Mouse (Mus musculus): ENCODE results near the gene Alms1. TPM values are rescaled to one million over a fixed set of nuclear protein-coding genes. Genes with fewer than 3 reads are reported as not detected.
"Not testable (repeated sequence)": the region's sequence is repeated elsewhere in the genome, so short reads cannot be mapped to it uniquely, and the experiment has no call there.

The Alms1 gene
- total RNA-seq (2021) = 1 to 10 TPM; 1.3 TPM
- long read RNA-seq, experiment 1 = 0 reads
- long read RNA-seq, experiment 2 = 0 reads

DNA sequence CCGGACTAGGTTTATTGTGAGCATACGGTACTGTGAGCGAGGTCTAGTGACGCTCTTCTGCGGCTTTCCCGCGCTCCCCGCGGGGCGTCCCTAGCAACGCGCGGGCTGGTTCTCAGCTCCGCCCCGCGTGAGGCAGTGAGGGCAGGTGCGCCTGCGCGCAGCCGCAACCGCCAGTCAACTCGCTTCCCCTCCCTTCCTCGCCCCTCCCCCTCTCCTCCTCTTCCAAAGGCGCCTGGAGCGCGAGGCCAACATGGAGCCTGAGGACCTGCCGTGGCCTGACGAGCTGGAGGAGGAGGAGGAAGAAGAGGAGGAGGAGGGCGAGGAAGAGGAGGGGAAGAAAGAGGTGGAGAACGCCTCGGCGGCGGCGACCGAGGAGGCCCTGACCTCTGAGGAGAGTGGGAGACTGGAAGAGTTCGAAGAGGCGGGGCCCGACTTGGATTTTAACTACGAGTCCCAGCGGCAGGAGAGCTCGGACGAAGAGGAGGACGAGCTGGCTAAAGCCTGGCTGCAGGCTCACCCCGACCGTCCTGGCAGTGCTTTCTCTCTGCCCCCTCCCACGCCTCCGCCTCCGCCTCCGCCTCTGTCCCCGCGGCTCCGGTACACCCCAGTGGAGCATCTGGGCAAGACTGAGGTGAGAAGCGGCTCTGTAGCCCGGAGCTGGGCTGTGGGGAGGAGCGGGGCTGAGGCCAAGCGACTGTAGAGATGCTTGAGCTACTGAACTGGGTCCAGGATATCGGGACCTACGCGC, at the start of gene Alms1:
Gene Alms1, plus strand, starts transcription at position 136 of the 748 bp plus-strand sequence.
- peak; percentile 94 for DNase-seq
- intact Hi-C loops (cut with DNase I; ENCODE audit: low total_unique reads) = no loop called here

- no peak for DNase-seq
- intact Hi-C loops (cut with DNase I; ENCODE audit: low total_unique reads) = no loop called here
Observed at GRCm38 (mm10) chr6:85543351-85544175, 43.8 kb upstream of the Alms1 start.

GRCm38 (mm10) chr6:85544251-85544881, 43.0 kb upstream of the Alms1 start:
- DNase-seq = no peak
- intact Hi-C loops (cut with DNase I; ENCODE audit: low total_unique reads) = no loop called here

GRCm38 (mm10) chr6:85547642-85548041, 39.7 kb upstream of the Alms1 start:
- intact Hi-C loops (cut with DNase I; ENCODE audit: low total_unique reads) = no loop called here
- DNase-seq = no peak

DNA sequence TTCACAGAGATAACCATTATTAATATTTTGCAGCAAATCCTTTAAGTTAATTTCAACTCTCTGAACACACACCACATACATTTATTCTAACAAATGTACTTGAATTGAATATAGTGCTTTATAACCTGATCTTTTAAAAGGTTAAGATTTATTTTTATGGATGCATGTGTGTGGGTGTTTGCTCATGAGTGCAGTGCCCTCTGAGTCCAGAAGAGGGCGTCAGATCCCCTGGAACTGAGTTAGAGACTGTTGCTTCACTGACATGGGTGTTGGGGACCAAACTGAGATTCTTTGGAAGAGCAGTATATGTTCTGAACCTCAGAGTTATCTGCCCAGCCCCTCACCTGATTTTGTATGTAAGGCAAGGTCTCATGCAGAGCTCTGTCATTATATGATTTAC, 25.0 kb upstream of the Alms1 start:
- no peak for DNase-seq
- intact Hi-C loops (cut with DNase I; ENCODE audit: low total_unique reads) = no loop called here

DNA sequence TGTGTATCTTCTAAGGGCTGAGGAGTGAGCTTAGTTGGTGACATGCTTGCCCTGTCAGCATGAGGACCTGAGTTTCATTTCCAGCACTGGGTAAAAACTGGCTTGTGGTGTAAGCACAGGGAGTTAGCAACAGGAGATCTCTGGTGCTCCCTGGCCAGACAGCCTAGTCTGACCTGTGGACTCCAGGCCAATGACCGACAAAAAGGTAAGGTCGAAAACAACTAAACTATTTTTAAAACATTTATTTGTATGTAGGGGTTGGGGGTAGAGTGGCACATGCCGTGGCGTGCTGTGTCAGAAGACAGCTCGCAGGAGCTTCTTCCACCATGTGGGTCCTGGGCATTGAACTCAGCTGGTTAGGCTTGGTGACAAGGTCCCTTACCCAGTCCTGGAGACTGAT, 14.5 kb upstream of the Alms1 start:
- intact Hi-C loops (cut with DNase I; ENCODE audit: low total_unique reads) = no loop called here
- no peak for DNase-seq

DNA sequence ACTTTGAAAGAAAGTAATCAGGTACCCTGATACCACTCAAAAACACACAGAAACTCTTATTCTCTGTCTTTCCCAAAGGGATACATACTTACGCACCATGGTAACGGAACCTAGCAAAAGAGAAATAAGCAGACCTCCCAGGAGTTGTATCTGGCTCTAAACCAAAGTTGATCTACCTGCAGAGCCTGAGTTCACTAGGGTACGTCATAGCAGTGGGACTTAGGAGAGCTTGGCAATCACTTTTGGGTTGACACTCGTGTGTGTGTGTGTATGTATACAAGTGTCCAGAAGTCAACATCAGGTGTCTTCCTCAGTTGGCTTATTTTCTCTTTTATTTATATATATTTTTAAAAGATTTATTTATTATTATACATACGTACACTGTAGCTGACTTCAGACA, 5.6 kb upstream of the Alms1 start:
- intact Hi-C loops (cut with DNase I; ENCODE audit: low total_unique reads) = no loop called here

DNA sequence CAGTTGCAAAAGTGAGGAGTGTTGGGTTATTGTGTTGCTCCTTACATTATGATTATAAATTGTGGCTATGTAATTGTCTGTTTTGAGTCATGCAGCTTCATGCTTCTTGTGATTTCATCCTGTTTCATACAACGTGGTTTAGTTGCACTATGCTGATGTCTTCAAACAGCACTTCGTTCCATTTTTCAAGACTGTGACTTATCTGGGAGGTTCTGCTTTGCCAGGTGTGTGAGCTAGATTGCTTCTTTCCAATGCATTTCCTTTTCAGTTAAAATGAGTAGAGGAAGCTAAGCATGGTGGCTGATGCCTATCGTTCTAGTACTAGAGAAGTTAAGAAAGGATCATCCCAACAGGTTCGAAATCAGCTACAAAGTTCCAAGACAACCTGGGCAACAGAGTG, 2.7 kb upstream of the Alms1 start:
- DNase-seq = no peak
- intact Hi-C loops (cut with DNase I; ENCODE audit: low total_unique reads) = no loop called here

More for the DNA sequence above, 5.6 kb upstream of the Alms1 start:
- DNase-seq = no peak

DNA sequence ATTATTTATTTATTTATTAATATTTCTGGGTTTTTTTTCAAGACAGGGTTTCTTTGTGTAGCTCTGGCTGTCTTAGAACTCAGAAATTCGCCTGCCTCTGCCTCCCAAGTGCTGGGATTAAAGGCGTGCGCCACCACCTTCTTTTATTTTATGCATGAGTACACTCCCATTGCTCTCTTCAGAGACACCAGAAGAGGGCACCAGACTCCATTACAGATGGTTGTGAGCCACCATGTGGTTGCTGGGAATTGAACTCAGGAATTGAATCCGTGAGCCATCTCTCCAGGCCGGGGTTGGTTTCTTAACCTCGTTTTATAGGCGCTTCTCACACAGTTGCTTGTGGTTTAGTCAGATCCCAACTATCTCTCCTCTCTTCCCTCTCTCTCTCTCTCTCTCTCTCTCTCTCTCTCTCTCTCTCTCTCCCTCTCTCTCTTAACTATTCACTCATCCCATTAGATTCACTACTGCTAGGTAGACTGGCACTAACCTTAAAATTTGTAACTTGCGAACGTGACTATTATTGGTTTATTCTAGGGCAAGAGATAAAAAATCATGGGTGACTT, 445 bp upstream of the Alms1 start:
- intact Hi-C loops (cut with DNase I; ENCODE audit: low total_unique reads) = no loop called here

GRCm38 (mm10) chr6:85588164-85588563, 833 bp downstream of the Alms1 start:
- intact Hi-C loops (cut with DNase I; ENCODE audit: low total_unique reads) = no loop called here
- no peak for DNase-seq

More for the DNA sequence above, 445 bp upstream of the Alms1 start:
- DNase-seq = no peak

DNA sequence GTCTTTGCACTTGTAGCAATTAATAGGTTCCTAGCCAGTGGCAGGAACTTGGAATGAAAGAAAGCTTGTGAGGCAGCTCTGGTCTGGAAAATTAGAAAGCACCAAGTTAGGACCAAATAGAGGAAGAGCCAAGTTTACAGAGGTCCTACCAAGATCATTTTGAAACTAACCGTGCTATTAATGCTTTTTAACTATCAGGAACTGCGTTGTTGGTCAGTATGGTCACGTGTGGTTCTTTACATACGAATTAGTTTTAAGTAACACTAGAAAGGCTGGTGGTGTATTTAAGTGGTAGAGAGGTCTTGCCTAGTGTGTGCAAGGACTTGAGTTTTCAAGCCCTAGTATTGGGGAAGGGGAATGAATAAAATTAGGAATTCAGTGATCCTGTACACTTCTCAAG, 1.2 kb downstream of the Alms1 start:
- intact Hi-C loops (cut with DNase I; ENCODE audit: low total_unique reads) = no loop called here
- DNase-seq = no peak

- no peak for DNase-seq
- intact Hi-C loops (cut with DNase I; ENCODE audit: low total_unique reads) = no loop called here
Observed at GRCm38 (mm10) chr6:85590116-85590515, 2.8 kb downstream of the Alms1 start.

GRCm38 (mm10) chr6:85599310-85599709, 12.0 kb downstream of the Alms1 start:
- intact Hi-C loops (cut with DNase I; ENCODE audit: low total_unique reads) = no loop called here
- DNase-seq = no peak

DNA sequence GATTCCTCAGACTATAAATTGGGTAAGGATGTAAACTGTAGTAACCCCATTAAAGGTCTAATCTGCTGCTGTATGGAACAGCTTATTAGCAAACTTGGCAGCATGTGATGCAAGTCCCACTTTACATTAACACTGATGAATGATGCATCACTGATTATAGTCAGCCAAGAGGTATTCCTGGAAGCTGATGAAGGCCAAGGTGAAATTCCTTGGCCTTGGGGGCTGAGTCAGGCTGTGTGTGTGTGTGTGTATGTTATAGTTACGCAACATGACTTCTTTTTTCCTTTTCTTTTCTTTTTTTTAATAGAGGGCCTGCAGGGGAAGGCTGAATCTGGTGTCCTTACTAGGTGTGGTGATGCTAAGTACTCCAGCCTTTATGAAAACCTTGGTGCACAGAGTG, 23.2 kb downstream of the Alms1 start:
- DNase-seq = no peak
- intact Hi-C loops (cut with DNase I; ENCODE audit: low total_unique reads) = no loop called here

- intact Hi-C loops (cut with DNase I; ENCODE audit: low total_unique reads) = no loop called here
- DNase-seq = no peak
Observed at GRCm38 (mm10) chr6:85620826-85621225, 33.5 kb downstream of the Alms1 start.

DNA sequence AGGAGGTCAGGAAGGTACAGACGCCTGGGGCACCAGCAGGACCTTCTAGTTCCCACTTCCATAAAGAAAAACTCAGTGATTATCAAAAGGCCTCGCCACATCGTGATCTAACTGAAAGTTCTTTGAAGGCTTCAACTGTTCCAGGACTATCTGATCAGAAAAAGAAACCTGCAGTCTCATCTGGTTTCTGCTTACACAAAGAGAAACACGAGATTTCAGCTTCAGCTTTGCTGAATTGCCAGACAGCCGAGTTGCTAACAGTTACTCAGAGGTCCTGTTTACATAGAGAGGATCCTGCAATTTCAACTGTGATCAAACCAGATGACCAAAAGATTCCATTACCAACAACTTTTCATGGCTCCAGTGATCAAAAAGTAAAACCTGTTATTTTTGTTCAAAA, 34.3 kb downstream of the Alms1 start:
- intact Hi-C loops (cut with DNase I; ENCODE audit: low total_unique reads) = no loop called here
- DNase-seq = no peak

- no peak for DNase-seq
- intact Hi-C loops (cut with DNase I; ENCODE audit: low total_unique reads) = no loop called here
Observed at GRCm38 (mm10) chr6:85624511-85624910, 37.2 kb downstream of the Alms1 start.

- no peak for DNase-seq
- intact Hi-C loops (cut with DNase I; ENCODE audit: low total_unique reads) = no loop called here
Observed at GRCm38 (mm10) chr6:85633165-85633564, 45.8 kb downstream of the Alms1 start.

- intact Hi-C loops (cut with DNase I; ENCODE audit: low total_unique reads) = no loop called here
- no peak for DNase-seq
Observed at GRCm38 (mm10) chr6:85653244-85653643, 65.9 kb downstream of the Alms1 start.

DNA sequence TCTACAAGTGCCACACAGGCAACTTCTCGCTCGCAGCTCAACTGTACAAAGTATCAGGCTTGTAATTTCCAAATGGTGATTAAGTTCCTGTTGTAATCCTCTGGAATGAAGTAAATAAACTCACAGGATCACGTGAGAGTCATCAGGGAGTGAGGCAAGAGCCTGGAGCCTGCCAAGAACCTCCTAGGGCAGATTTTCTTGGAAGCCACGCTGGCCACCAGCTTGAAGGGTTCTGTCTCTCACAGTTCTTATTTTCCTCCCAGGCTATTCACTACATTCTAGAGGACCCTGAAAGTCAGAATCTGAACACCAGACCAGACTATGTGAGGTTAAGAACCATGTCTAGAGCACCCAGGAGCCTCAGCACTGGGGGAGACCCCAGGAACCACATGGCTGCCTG, 114.6 kb downstream of the Alms1 start:
- intact Hi-C loops (cut with DNase I; ENCODE audit: low total_unique reads) = not testable (repeated sequence)
- peak; percentile 39 for DNase-seq

All from gastrocnemius, postnatal 14 days (tissue).